Mouse (Mus musculus) heart, embryonic 14.5 days (tissue): ENCODE measurements around the gene Rph3al. TPM values are rescaled to one million over a fixed set of nuclear protein-coding genes. Genes with fewer than 3 reads are reported as not detected.

Source experiments
- ATAC-seq: fragments of 200-750 bp; cut with Nextera tagmentation; 2 replicates; pipeline ENCODE4 v1.8.0; 2017; ENCODE audit warnings: low read depth, moderate TSS enrichment; ENCODE audit not compliant: insufficient number of reproducible peaks, insufficient read depth, low FRiP score
- H3K27ac ChIP-seq, 2 experiments: fragments of 200-500 bp in 1 of 2; fragments of 300-500 bp in 1 of 2; sonication (generic) in 1 of 2; replicated peaks in 1 of 2; 2 replicates each; pipeline ENCODE4 v1.5.1; 2012 to 2014; ENCODE audit warnings: low read depth in 2 of 2, low read length in 2 of 2, control low read depth in 1 of 2, mild to moderate bottlenecking in 1 of 2, mixed read lengths in 1 of 2; ENCODE audit not compliant: control insufficient read depth in 1 of 2, insufficient read depth in 1 of 2
- H3K27me3 ChIP-seq: fragments of 300-500 bp; sonication (generic); 2 replicates; pipeline ENCODE4 v1.6.1; 2014; ENCODE audit warnings: mild to moderate bottlenecking, low read length, control low read depth; ENCODE audit not compliant: control insufficient read depth, insufficient read depth
- H3K36me3 ChIP-seq: fragments of 300-500 bp; sonication (generic); 2 replicates; pipeline ENCODE4 v1.6.1; 2014; ENCODE audit warnings: mild to moderate bottlenecking, control low read depth, low read length, mixed read lengths; ENCODE audit not compliant: control insufficient read depth, insufficient read depth
- H3K4me1 ChIP-seq, 2 experiments: fragments of 200-500 bp in 1 of 2; fragments of 300-500 bp in 1 of 2; sonication (generic) in 1 of 2; 2 replicates each; pipeline ENCODE4 v1.6.1; 2012 to 2014; ENCODE audit warnings: low read length in 2 of 2, control low read depth in 1 of 2, mixed read lengths in 1 of 2; ENCODE audit not compliant: control insufficient read depth in 2 of 2, insufficient read depth in 2 of 2
- H3K4me2 ChIP-seq: fragments of 300-500 bp; sonication (generic); 2 replicates; pipeline ENCODE4 v1.6.1; 2014; ENCODE audit warnings: mild to moderate bottlenecking, low read length
- H3K4me3 ChIP-seq, 2 experiments: fragments of 200-500 bp in 1 of 2; fragments of 300-500 bp in 1 of 2; sonication (generic) in 1 of 2; 2 replicates each; pipeline ENCODE4 v1.5.1; 2012 to 2014; ENCODE audit warnings: low read length in 2 of 2, mild to moderate bottlenecking in 2 of 2, control low read depth in 1 of 2, low read depth in 1 of 2, moderate library complexity in 1 of 2; ENCODE audit not compliant: control insufficient read depth in 1 of 2, insufficient read depth in 1 of 2
- H3K9ac ChIP-seq: fragments of 300-500 bp; sonication (generic); 2 replicates; pipeline ENCODE4 v1.6.1; 2014; ENCODE audit warnings: mild to moderate bottlenecking, low read length
- H3K9me3 ChIP-seq: fragments of 300-500 bp; sonication (generic); 2 replicates; pipeline ENCODE4 v1.6.1; 2016; ENCODE audit warnings: low read length, control low read depth; ENCODE audit not compliant: control insufficient read depth
- whole genome bisulfite sequencing: fragments of 180-500 bp; shearing (Covaris S2); extraction: QIAGEN DNeasy Blood & Tissue Kit; methylation state at CpG from one replicate; pipeline ENCODE4 v1.1.7; 2014; 5-methylcytosine and 5-hydroxymethylcytosine counted together
- polyA plus RNA-seq: library from polyadenylated mRNA; unstranded; fragments of >200 nt; fragmentation: Nextera tagmentation; extraction: Ambion mirVana; gene quantifications from 2 replicates; pipeline ENCODE4 v1.2.1, GENCODE M21; 2014

The Rph3al gene
- polyA plus RNA-seq, 1 experiment from 2014 or later = 7.3 TPM

DNA sequence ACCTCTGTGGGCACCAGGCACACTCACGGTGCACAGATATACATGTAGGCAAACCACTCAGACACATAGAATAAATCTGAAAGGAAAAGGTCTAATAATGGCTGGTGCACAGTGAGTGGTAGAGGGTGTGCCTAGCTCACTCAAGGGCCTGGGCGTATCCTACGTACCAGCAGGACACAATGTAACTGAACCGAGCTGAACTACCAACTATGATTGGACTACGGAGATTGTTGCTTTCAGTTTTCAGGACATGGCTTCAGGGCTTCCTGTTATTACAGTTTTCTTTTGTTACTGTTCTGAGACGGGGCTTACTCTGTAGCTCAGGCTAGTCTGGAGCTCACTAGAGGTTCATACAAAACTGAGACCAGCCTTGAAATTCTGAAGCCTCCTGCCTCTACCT lies 88.7 kb downstream of the Rph3al start:
- peaks cover 6 to 7% of the 10 kb centered on the region in 2 experiments; a peak in 2 of 4 replicates for H3K4me1 ChIP-seq
- no peaks in the 10 kb centered on the region for H3K9me3 ChIP-seq
- no peak overlapping the region for H3K4me3 ChIP-seq
- H3K4me2 ChIP-seq = no peak overlapping the region
- WGBS = 83% methylated on average over 6 of the region's 6 CpGs
- no peaks in the 10 kb centered on the region for H3K36me3 ChIP-seq
- no peaks in the 10 kb centered on the region for H3K27me3 ChIP-seq
- no peak for ATAC-seq
- H3K9ac ChIP-seq = no peak overlapping the region
- H3K27ac ChIP-seq = no peak overlapping the region

DNA sequence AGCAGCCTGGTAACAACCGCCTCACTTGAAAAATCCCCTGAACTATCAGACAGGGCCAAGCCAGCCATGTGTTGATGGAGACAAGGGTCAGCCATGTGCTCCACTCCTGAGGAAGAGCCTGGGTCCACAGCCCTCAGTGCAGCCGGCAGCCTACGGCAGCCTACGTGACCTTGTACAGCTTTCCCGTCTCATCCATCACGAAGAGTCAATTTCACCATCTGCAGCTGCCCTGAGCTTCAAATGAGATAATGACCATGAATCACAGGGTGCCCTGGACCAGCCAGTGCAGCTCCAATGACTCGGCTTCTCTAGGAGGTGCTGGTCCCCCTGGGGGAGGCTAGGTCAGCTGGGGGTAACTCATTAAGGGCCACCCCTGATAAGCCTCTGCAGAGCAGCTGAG lies 91.6 kb downstream of the Rph3al start:
- Histone ChIP-seq H3K27ac (no peak overlapping the region), H3K4me3 (no peak overlapping the region), H3K9me3 (no peaks in the 10 kb centered on the region), H3K36me3 (no peaks in the 10 kb centered on the region), H3K27me3 (no peaks in the 10 kb centered on the region), H3K4me1 (no peaks in the 10 kb centered on the region), H3K9ac (no peak overlapping the region), H3K4me2 (no peak overlapping the region)
- ATAC-seq = no peak
- 69% methylated on average over 7 of the region's 7 CpGs for WGBS

- H3K9me3 ChIP-seq = no peaks in the 10 kb centered on the region
- H3K36me3 ChIP-seq = no peaks in the 10 kb centered on the region
- H3K9ac ChIP-seq = no peak overlapping the region
- no peaks in the 10 kb centered on the region for H3K27me3 ChIP-seq
- 58% methylated on average over 7 of the region's 7 CpGs for WGBS
- ATAC-seq = no peak
- no peak overlapping the region for H3K4me3 ChIP-seq
- H3K27ac ChIP-seq = no peak overlapping the region
- H3K4me2 ChIP-seq = no peak overlapping the region
- H3K4me1 ChIP-seq = 0 out of 4 replicates have a peak, but pooled peaks cover 0 to 3% of the 10 kb centered on the region in 2 experiments
Observed at GRCm38 (mm10) chr11:75845675-75846074, 92.6 kb downstream of the Rph3al start.

DNA sequence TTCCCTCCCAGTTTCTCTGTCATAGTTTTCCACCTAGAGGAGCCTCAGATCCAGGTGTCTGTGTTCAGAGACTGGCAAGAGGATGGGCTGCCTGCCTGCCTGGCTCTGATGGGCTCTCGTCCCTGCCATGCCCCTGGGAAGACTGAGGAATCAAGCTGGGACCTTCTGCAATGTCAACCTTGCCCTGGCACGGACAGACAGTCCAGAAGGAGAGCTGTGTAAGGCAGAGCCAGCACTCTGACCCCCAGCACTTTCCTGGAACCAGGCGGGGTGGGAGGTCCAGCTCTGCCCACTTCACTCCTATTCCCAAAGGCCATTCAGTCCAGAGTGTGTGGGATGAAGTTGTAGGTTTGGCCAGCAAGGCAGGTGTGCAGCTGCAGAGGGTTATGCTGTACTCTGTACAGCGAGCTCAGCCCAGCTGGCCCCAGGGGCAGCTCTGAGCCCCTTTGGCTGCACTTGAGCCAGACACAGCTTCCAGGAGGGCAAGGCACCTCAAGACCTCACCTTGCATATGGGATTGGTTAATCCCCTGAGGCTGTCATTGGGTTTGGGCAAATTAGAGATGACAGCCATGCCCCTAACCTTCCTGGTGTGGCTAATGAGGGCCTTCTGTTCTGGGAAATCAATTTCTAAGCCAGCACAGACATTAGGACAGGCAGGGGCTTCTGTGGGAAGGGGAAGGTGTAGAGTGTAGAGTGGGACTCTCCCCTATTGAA lies 95.2 kb downstream of the Rph3al start:
- H3K4me2 ChIP-seq = no peak overlapping the region
- H3K4me1 ChIP-seq = 0 out of 4 replicates have a peak, but pooled peaks cover 0 to 3% of the 10 kb centered on the region in 2 experiments
- H3K36me3 ChIP-seq = no peaks in the 10 kb centered on the region
- no peaks in the 10 kb centered on the region; the same call in 1 of the 2 replicates for H3K27me3 ChIP-seq
- no peak overlapping the region for H3K9ac ChIP-seq
- no peaks in the 10 kb centered on the region for H3K9me3 ChIP-seq
- no peak overlapping the region for H3K4me3 ChIP-seq
- WGBS = 81% methylated on average over 4 of the region's 4 CpGs
- no peak for ATAC-seq
- H3K27ac ChIP-seq = no peak overlapping the region

- no peaks in the 10 kb centered on the region for H3K9me3 ChIP-seq
- H3K9ac ChIP-seq = no peak overlapping the region
- ATAC-seq = no peak
- H3K27ac ChIP-seq = no peak overlapping the region
- WGBS = 73% methylated on average over 3 of the region's 3 CpGs
- H3K4me2 ChIP-seq = no peak overlapping the region
- no peaks in the 10 kb centered on the region; the same call in 1 of the 2 replicates for H3K27me3 ChIP-seq
- no peaks in the 10 kb centered on the region for H3K36me3 ChIP-seq
- H3K4me3 ChIP-seq = no peak overlapping the region
- H3K4me1 ChIP-seq = 0 out of 4 replicates have a peak, but pooled peaks cover 0 to 3% of the 10 kb centered on the region in 2 experiments
Observed at GRCm38 (mm10) chr11:75841503-75841902, 96.7 kb downstream of the Rph3al start.

- Histone ChIP-seq H3K4me1 (0 out of 4 replicates have a peak, but pooled peaks cover 0 to 3% of the 10 kb centered on the region in 2 experiments), H3K9ac (no peak overlapping the region), H3K36me3 (no peaks in the 10 kb centered on the region), H3K4me2 (no peak overlapping the region), H3K27ac (no peak overlapping the region), H3K27me3 (no peaks in the 10 kb centered on the region; the same call in 1 of the 2 replicates), H3K4me3 (no peak overlapping the region), H3K9me3 (no peaks in the 10 kb centered on the region)
- 78% methylated on average over 12 of the region's 12 CpGs for WGBS
- no peak for ATAC-seq
Observed at GRCm38 (mm10) chr11:75839536-75840430, 98.4 kb downstream of the Rph3al start.

DNA sequence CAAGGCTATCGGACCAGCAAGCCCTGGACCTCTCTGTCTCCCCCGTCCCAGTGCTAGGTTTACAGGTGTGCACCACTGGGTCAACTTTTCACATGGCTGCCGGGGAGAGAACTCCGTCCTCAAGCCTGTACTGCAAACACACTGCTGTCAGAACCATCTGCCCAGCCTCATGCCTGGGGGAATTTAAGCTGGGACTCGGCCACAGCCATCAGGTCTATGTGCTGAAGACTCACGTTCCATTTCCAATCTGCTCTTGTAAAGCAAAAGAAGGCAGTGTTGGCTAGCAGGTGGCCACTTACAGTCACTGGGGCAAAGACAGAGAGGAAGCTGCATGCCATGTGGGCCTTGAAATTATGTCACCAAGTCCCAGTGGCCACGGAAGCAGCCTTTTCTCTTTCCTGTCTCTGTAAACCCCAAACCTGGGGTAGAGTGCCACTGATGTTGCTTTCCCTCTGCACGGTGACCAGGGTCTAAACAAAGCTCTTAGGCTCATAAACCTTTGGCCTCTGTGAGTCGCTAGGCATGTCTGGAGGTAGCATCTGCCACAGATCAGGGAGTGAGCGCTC lies 99.3 kb downstream of the Rph3al start:
- WGBS = 81% methylated on average over 10 of the region's 10 CpGs
- no peak for ATAC-seq
- Histone ChIP-seq H3K27ac (no peak overlapping the region), H3K4me2 (no peak overlapping the region), H3K9me3 (no peaks in the 10 kb centered on the region), H3K36me3 (no peaks in the 10 kb centered on the region), H3K4me3 (no peak overlapping the region), H3K9ac (no peak overlapping the region), H3K4me1 (0 out of 4 replicates have a peak, but pooled peaks cover 0 to 3% of the 10 kb centered on the region in 2 experiments), H3K27me3 (no peaks in the 10 kb centered on the region; the same call in 1 of the 2 replicates)
